Mouse (Mus musculus) spleen, adult 2 months (tissue): ENCODE results near the gene Pnpla2. TPM values are rescaled to one million over a fixed set of nuclear protein-coding genes. Genes with fewer than 3 reads are reported as not detected.
A peak's percentile ranks its signal among the peaks of the same experiment; 100 is the strongest.

Experiments used
- DNase-seq, 2 experiments: peaks; one replicate each; pipeline versions ENCODE4 v3.0.0 to v3.0.0-alpha.2; 2012 to 2021; ENCODE audit warnings: low spot score in 2 of 2, low read depth in 1 of 2
- H3K27ac ChIP-seq: fragments of 200-500 bp; 2 replicates; pipeline ENCODE4 v1.5.1; 2012; ENCODE audit warnings: low read length, inconsistent platforms; ENCODE audit not compliant: insufficient read depth
- H3K27me3 ChIP-seq: fragments of 200-500 bp; 2 replicates; pipeline ENCODE4 v1.6.1; 2012; ENCODE audit warnings: mild to moderate bottlenecking, moderate library complexity, low read length, inconsistent platforms; ENCODE audit not compliant: control insufficient read depth, insufficient read depth
- H3K36me3 ChIP-seq: fragments of 200-500 bp; 2 replicates; pipeline ENCODE4 v1.6.1; 2012; ENCODE audit warnings: mild to moderate bottlenecking, low read length, inconsistent platforms; ENCODE audit not compliant: control insufficient read depth, insufficient read depth
- H3K4me1 ChIP-seq: fragments of 200-500 bp; 2 replicates; pipeline ENCODE4 v1.6.1; 2011; ENCODE audit warnings: inconsistent platforms; ENCODE audit not compliant: control insufficient read depth, insufficient read depth, insufficient read length
- H3K4me3 ChIP-seq: fragments of 200-500 bp; 2 replicates; pipeline ENCODE4 v1.5.1; 2011; ENCODE audit warnings: mild to moderate bottlenecking, inconsistent platforms; ENCODE audit not compliant: insufficient read depth, insufficient read length; ENCODE audit errors: extremely low read depth
- CTCF ChIP-seq: fragments of 200-500 bp; IDR thresholded peaks from 2 replicates; pipeline ENCODE4 v1.5.1; 2011; ENCODE audit warnings: mild to moderate bottlenecking, inconsistent platforms; ENCODE audit not compliant: insufficient read depth, insufficient read length, insufficient replicate concordance; ENCODE audit errors: extremely low read depth
- POLR2A ChIP-seq: fragments of 200-500 bp; IDR thresholded peaks from 2 replicates; pipeline ENCODE4 v1.6.1; 2011; ENCODE audit warnings: low read depth, low read length, inconsistent platforms
- WGBS: fragments of 180-500 bp; shearing (Covaris S2); methylation state at CpG from one replicate; pipeline ENCODE4 v1.1.7; 2018; 5-methylcytosine and 5-hydroxymethylcytosine counted together
- polyA plus RNA-seq: library from polyadenylated mRNA; depleted of rRNA; stranded (reverse); fragments of >200 nt; gene quantifications from 2 replicates; pipeline ENCODE4 v1.2.3, GENCODE M21; 2012

The Pnpla2 gene
- polyA plus RNA-seq, 1 experiment: 87.3 TPM

DNA sequence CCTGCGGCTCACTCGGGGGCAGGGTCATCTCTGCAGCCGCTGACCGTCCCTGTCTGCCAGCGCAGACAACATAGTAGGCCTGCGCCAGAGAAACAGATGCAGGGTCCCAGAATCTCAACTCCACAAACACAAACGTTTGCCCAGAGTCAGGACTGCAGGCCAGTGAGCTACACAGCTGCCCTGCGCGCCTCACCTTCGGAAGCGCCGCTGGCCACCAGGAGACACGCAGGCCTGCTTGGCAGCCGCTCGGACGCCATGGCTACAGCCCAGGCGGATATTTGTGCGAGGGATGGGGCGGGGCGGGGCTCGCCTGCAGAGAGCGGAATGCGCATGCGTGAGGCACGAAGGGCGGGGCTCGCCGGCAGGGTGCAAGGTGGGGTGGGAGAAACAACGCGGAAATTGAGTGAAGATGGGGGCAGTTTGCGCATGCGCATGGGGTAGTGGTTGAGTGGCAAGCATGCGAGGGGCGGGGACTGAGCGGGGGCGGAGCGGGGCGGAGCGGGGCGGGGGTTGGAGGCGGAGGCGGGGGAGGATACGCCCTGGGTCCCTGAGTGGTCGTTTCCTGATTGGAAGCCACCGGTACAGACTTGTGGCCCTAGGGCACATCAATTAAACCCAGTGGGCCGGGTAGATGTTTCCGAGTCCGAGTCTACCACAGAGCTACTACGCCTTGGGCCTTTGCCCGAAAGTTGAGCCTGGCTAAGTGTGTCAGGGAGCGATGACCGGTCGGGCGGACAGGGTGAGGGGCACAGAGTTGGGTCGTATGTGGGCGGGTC is 41.0 kb upstream of the Pnpla2 start, which contains the start of gene Gatd1:
TSS of gene Gatd1 (minus strand) at position 328 of the 776 bp plus-strand sequence.
- H3K27ac ChIP-seq: peak within 1 kb of the TSS; percentile 85
- H3K27me3 ChIP-seq: no peaks in the 10 kb centered on the region
- TF ChIP-seq CTCF (no peak), POLR2A (peak; percentile 63)
- DNase-seq: peak; percentile 97 to 100
- H3K36me3 ChIP-seq: peaks cover 4% of the 10 kb centered on the region
- H3K4me3 ChIP-seq: peak within 1 kb of the TSS; percentile 90
- peaks cover 12% of the 10 kb centered on the region; the same call in 1 of the 2 replicates for H3K4me1 ChIP-seq
- under 1% methylated on average over 50 of the region's 56 CpGs for WGBS

DNA sequence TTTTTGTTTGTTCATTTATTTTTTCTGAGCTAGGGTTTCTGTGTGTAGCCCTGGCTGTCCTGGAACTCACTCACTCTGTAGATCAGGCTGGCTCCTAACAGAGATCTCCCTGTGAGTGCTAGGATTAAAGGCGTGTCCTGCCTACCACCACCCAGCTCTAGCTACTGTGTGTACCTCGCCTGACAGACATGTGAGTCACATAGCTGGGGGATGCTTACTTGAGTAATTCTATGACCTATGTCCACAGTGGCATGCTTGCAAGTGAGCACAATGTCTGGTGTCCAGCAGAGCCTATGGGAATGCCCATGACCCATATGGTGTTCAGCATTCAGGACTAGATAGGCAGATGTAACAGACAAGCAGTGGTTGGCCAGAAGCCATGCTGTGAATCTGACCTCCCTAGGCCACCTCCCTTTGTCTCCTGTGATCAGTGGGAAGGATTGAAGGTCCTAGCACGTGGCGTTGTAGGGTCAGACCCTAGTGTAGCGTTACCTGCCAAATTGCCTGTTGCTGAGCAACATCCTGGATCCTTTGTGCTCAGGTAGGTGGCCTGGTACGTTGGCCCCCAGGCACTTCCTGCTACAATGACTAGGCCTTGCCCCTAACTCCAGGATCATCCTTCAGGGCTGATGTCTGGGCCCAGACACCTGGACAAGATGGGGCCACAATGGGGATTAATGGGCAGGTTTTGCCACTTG is 38.7 kb upstream of the Pnpla2 start:
- H3K4me1 ChIP-seq: peaks cover 12% of the 10 kb centered on the region; the same call in 1 of the 2 replicates
- TF ChIP-seq POLR2A (no peak), CTCF (no peak)
- no peak for DNase-seq
- H3K4me3 ChIP-seq: no peak overlapping the region
- 93% methylated on average over 6 of the region's 6 CpGs for whole genome bisulfite sequencing
- no peak overlapping the region for H3K27ac ChIP-seq
- H3K27me3 ChIP-seq: no peaks in the 10 kb centered on the region
- no peaks in the 10 kb centered on the region for H3K36me3 ChIP-seq

DNA sequence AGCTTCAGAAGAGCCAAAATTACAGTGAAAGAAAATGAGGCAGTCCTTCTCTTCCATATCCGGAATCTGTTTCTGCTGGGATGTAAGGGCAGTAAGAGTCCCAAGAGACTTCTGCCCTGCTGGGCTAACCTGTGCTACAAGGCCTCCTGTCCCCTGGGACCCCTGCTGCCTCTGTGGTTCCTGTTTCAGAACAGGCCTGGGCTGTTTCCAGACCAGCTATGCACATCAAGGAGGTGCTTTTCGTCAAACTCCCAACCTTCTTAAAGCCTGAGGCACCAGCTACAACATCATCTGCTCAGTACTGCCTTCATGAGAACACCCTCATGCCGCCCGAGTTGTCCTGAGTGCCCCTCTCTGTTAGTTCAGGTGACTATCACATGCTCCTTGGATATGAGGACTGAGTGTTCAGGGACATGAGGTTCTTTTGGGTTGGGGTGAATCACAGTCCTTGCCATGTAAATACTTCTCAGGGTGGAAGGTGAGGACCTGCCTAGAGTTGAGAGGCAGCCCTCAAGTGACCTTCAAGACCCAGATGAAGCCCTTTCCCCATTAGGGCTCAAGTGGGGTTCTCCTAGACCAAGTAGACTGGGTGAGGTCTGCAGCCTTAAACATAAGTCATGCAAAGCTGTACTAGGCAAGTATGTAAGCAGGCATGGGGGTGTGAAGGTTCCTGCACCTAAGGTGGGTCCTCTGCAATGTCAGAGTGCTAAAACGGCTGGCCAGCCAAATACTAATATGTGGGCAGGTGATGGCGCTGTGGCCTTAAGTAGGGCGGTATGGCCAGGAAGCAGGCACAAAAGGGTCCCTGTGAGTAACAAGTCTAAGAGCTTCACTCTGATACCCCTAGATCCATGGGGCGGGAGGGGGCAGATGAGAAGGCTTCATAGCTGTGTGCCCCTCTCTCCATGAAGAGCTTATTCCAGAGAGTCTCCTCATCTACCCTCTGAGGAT is 37.0 kb upstream of the Pnpla2 start:
- Histone ChIP-seq H3K27me3 (no peaks in the 10 kb centered on the region), H3K4me1 (peaks cover 12% of the 10 kb centered on the region; the same call in 1 of the 2 replicates), H3K36me3 (no peaks in the 10 kb centered on the region), H3K4me3 (no peak overlapping the region), H3K27ac (no peak overlapping the region)
- 78% methylated on average over 8 of the region's 8 CpGs for WGBS
- TF ChIP-seq CTCF (no peak), POLR2A (no peak)
- DNase-seq: no peak

DNA sequence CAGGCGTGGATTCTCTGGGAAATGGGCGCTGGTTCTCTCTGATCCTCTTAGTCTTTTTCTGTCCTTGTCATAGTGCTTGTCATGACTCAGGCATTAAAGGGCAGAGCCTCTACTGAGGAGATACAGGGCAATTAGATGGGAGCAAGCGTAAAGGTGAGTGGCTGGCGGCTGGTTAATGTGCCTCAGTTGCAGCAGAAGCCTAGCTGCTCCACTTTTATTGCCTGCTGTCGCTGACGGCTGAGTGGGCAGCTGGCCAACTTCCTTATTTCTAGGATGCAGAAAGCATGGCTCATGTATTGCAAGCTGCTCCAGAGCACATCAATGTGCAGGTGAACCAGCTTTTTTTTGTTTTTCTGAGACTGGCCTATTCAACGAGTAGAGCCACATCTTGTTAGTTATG is 36.0 kb upstream of the Pnpla2 start:
- 44% methylated on average over 7 of the region's 7 CpGs for WGBS
- Histone ChIP-seq H3K36me3 (no peaks in the 10 kb centered on the region), H3K27ac (no peak overlapping the region), H3K4me1 (peaks cover 8% of the 10 kb centered on the region; the same call in 1 of the 2 replicates), H3K27me3 (no peaks in the 10 kb centered on the region), H3K4me3 (no peak overlapping the region)
- DNase-seq: no peak
- TF ChIP-seq POLR2A (no peak), CTCF (no peak)

DNA sequence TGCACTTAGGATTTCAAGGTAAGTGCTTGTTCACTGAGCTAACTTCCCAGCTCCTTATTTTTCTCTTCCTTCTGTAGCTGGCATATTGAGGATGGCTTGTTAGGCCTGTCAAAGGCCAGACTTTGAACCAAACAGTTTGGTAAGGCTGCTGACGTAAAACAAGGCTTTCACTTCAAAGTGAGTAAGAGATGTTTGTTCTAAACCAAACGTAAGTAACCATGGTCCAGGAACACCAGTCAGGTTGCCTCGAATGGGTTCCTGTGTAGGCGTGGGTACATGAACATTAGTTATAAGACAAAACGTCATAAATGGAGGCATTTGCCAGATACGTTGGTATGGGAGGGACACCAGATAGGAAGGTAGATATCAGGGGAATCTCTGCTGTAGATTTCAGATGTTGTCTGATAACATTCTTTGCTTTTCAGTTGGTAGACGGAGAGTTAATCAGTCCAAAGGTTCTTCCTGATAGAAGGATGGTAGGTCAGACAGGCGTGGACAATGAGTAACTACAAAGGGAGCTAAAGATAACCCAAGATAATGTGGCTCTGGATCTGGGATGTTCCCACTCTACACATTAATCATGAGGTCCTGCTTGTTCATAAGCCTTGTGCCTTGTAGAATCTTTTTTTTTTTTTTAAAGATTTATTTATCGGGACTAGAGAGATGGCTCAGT is 34.8 kb upstream of the Pnpla2 start:
- no peak overlapping the region for H3K27ac ChIP-seq
- TF ChIP-seq CTCF (no peak), POLR2A (no peak)

DNA sequence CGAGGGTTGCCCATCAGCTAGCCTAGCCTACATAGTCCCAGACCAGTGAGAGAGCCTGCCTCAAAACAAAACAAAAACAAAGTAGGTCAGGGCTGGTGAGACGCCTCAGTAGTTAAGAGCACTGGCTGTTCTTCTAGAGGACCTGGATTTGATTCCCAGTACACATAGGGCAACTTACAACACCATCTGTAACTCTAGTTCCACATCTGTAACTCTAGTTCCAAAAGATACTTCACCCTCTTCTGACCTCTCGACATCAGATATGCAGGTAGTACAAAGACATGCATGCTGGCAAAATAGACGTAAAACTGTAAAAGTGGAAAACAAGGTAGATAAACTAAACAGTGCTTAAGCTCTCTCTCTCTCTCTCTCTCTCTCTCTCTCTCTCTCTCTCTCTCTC is 31.2 kb upstream of the Pnpla2 start:
- no peaks in the 10 kb centered on the region for H3K36me3 ChIP-seq
- H3K4me1 ChIP-seq: peaks cover 2% of the 10 kb centered on the region; the same call in 1 of the 2 replicates
- H3K4me3 ChIP-seq: no peak overlapping the region
- no peaks in the 10 kb centered on the region for H3K27me3 ChIP-seq
- TF ChIP-seq POLR2A (no peak), CTCF (no peak)
- DNase-seq: no peak
- H3K27ac ChIP-seq: no peak overlapping the region
- 81% methylated on average over 4 of the region's 4 CpGs for whole genome bisulfite sequencing

More for the DNA sequence above, 34.8 kb upstream of the Pnpla2 start:
- 88% methylated on average over 9 of the region's 9 CpGs for WGBS
- no peak overlapping the region for H3K4me3 ChIP-seq
- H3K36me3 ChIP-seq: no peaks in the 10 kb centered on the region
- no peaks in the 10 kb centered on the region for H3K27me3 ChIP-seq
- no peak for DNase-seq
- peaks cover 3% of the 10 kb centered on the region; the same call in 1 of the 2 replicates for H3K4me1 ChIP-seq
